Mouse (Mus musculus): ENCODE results near the gene Slc39a9. TPM values are rescaled to one million over a fixed set of nuclear protein-coding genes. Genes with fewer than 3 reads are reported as not detected.

The Slc39a9 gene
- polyA plus RNA-seq, 1 experiment, result 16.4 TPM

DNA sequence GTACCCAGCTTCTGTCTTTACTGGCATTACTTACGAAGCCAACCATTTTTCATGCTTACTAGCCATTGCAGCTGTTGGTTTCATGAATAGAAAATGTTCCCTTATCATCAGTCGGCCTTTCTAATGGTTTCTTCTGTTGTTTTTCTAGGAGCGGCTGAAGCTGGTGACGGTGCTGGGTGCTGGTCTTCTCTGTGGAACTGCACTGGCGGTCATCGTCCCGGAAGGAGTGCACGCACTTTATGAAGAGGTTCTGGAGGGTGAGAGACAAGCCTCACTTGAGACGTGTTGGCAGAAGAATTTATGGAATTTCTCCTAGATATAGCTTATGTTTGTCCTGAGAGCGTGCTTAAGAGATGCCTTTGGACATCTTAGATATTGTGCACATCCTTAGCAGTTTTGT, 18.6 kb downstream of the Slc39a9 start:
- no peaks in the 10 kb centered on the region for H3K27me3 ChIP-seq (ENCODE audit: control insufficient read depth, insufficient read depth, low read length, poor library complexity, severe bottlenecking)
- TF ChIP-seq POLR2A (IDR thresholded peaks at IDR 0.05; ENCODE audit: insufficient read depth, low read length) (no peak), EP300 (IDR thresholded peaks at IDR 0.05; ENCODE audit: insufficient read depth, low read depth, low read length) (no peak), CTCF (IDR thresholded peaks at IDR 0.05; ENCODE audit: low read depth, low read length) (no peak)
- no peaks in the 10 kb centered on the region for H3K9me3 ChIP-seq (replicated peaks; ENCODE audit: control insufficient read depth, insufficient read depth, low read length, poor library complexity, severe bottlenecking)
- H3K4me3 ChIP-seq (ENCODE audit: low read depth, low read length), result no peak overlapping the region
- no peak overlapping the region for H3K27ac ChIP-seq (ENCODE audit: insufficient read depth, low read length)
- no peaks in the 10 kb centered on the region for H3K4me1 ChIP-seq (ENCODE audit: control insufficient read depth, insufficient read depth, low read length)
- H3K9ac ChIP-seq (ENCODE audit: low read depth, poor library complexity, severe bottlenecking), result no peak overlapping the region
- H3K36me3 ChIP-seq (ENCODE audit: control insufficient read depth, insufficient read depth, low read length, poor library complexity, severe bottlenecking), result no peaks in the 10 kb centered on the region; the same call in 1 of the 2 replicates

DNA sequence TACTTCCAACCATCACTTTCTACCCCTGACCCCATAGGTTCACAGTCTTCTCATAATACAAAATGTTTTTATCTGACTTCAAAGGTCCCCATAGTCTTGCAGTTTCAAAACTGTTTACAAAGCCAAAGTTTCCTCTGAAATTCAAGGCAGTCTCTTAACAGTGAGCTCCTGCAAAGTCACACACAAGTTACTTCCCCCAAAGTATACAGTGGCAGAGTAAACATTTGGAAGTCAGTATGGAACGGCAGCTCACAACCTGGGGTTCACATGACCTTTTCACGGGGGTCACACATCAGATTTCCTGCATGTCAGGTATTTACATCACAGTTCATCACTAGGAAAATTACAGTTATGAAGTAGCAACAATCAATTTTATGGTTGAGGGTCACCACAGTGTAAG, 20.3 kb downstream of the Slc39a9 start:
- Histone ChIP-seq H3K27me3 (ENCODE audit: control insufficient read depth, insufficient read depth, low read length, poor library complexity, severe bottlenecking) (no peaks in the 10 kb centered on the region), H3K9me3 (replicated peaks; ENCODE audit: control insufficient read depth, insufficient read depth, low read length, poor library complexity, severe bottlenecking) (no peaks in the 10 kb centered on the region), H3K9ac (ENCODE audit: low read depth, poor library complexity, severe bottlenecking) (no peak overlapping the region), H3K4me3 (ENCODE audit: low read depth, low read length) (no peak overlapping the region), H3K36me3 (ENCODE audit: control insufficient read depth, insufficient read depth, low read length, poor library complexity, severe bottlenecking) (no peaks in the 10 kb centered on the region; the same call in 1 of the 2 replicates), H3K27ac (ENCODE audit: insufficient read depth, low read length) (no peak overlapping the region), H3K4me1 (ENCODE audit: control insufficient read depth, insufficient read depth, low read length) (no peaks in the 10 kb centered on the region)
- no peak for TF ChIP-seq POLR2A (IDR thresholded peaks at IDR 0.05; ENCODE audit: insufficient read depth, low read length)
- TF ChIP-seq EP300 (IDR thresholded peaks at IDR 0.05; ENCODE audit: insufficient read depth, low read depth, low read length), result no peak
- TF ChIP-seq CTCF (IDR thresholded peaks at IDR 0.05; ENCODE audit: low read depth, low read length), result no peak

DNA sequence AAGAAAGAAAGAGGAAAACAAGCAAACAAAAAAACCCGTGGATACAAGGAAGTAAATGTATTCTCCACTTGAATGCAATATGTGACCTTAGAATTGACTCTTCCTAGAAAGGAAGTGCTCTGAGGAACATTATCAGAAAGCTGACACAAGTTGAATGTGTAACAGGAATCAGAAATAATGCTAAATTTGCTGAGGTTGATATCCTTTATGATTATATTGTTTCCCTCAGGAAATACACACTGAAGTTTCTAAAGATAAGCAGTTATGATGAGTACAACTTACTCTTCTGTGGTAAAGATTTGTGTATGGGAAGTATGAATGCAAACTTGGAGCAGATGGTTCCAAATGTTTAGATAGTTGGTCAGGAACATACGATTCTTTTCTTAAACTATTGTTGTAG, 24.7 kb downstream of the Slc39a9 start:
- no peak overlapping the region for H3K27ac ChIP-seq (ENCODE audit: insufficient read depth, low read length)
- no peak for TF ChIP-seq POLR2A (IDR thresholded peaks at IDR 0.05; ENCODE audit: insufficient read depth, low read length)
- no peak for TF ChIP-seq CTCF (IDR thresholded peaks at IDR 0.05; ENCODE audit: low read depth, low read length)
- TF ChIP-seq EP300 (IDR thresholded peaks at IDR 0.05; ENCODE audit: insufficient read depth, low read depth, low read length), result no peak
- H3K9me3 ChIP-seq (replicated peaks; ENCODE audit: control insufficient read depth, insufficient read depth, low read length, poor library complexity, severe bottlenecking), result no peaks in the 10 kb centered on the region
- H3K27me3 ChIP-seq (ENCODE audit: control insufficient read depth, insufficient read depth, low read length, poor library complexity, severe bottlenecking), result no peaks in the 10 kb centered on the region
- no peak overlapping the region for H3K4me3 ChIP-seq (ENCODE audit: low read depth, low read length)
- no peaks in the 10 kb centered on the region; the same call in 1 of the 2 replicates for H3K36me3 ChIP-seq (ENCODE audit: control insufficient read depth, insufficient read depth, low read length, poor library complexity, severe bottlenecking)
- no peak overlapping the region for H3K9ac ChIP-seq (ENCODE audit: low read depth, poor library complexity, severe bottlenecking)
- no peaks in the 10 kb centered on the region for H3K4me1 ChIP-seq (ENCODE audit: control insufficient read depth, insufficient read depth, low read length)

- H3K27ac ChIP-seq (ENCODE audit: insufficient read depth, low read length), result no peak overlapping the region
- H3K9ac ChIP-seq (ENCODE audit: low read depth, poor library complexity, severe bottlenecking), result no peak overlapping the region
- H3K4me3 ChIP-seq (ENCODE audit: low read depth, low read length), result no peak overlapping the region
- H3K9me3 ChIP-seq (replicated peaks; ENCODE audit: control insufficient read depth, insufficient read depth, low read length, poor library complexity, severe bottlenecking), result no peaks in the 10 kb centered on the region
- peaks cover 4% of the 10 kb centered on the region; the same call in 1 of the 2 replicates for H3K36me3 ChIP-seq (ENCODE audit: control insufficient read depth, insufficient read depth, low read length, poor library complexity, severe bottlenecking)
- TF ChIP-seq POLR2A (IDR thresholded peaks at IDR 0.05; ENCODE audit: insufficient read depth, low read length), result no peak
- no peak for TF ChIP-seq EP300 (IDR thresholded peaks at IDR 0.05; ENCODE audit: insufficient read depth, low read depth, low read length)
- TF ChIP-seq CTCF (IDR thresholded peaks at IDR 0.05; ENCODE audit: low read depth, low read length), result peak; percentile 69
- no peaks in the 10 kb centered on the region for H3K27me3 ChIP-seq (ENCODE audit: control insufficient read depth, insufficient read depth, low read length, poor library complexity, severe bottlenecking)
- no peaks in the 10 kb centered on the region for H3K4me1 ChIP-seq (ENCODE audit: control insufficient read depth, insufficient read depth, low read length)
These were observed 29.5 kb downstream of the Slc39a9 start for GRCm38 (mm10) chr12:80673170-80673569.

DNA sequence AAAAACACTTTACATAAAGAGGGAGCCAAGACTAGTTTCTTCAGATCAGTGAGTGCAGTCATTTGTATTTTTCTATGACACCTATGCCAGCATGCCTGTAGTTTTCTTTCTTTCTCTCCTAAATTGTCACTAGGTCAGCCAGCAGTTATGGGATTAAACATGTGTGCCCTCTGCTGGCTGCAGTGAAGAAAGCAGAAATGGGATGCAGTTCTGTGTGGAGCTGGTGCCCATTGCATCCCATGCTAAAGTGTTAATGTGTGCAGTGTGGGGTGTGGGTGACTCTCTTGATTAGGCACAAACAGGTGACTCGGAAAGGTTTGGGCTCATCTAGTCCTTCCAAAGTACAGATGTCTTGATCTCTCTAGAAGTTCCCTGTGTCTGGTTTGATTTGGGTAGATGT, 37.7 kb downstream of the Slc39a9 start:
- TF ChIP-seq CTCF (IDR thresholded peaks at IDR 0.05; ENCODE audit: low read depth, low read length) (peak; percentile 53), EP300 (IDR thresholded peaks at IDR 0.05; ENCODE audit: insufficient read depth, low read depth, low read length) (no peak), POLR2A (IDR thresholded peaks at IDR 0.05; ENCODE audit: insufficient read depth, low read length) (no peak)
- Histone ChIP-seq H3K9ac (ENCODE audit: low read depth, poor library complexity, severe bottlenecking) (no peak overlapping the region), H3K36me3 (ENCODE audit: control insufficient read depth, insufficient read depth, low read length, poor library complexity, severe bottlenecking) (no peaks in the 10 kb centered on the region), H3K9me3 (replicated peaks; ENCODE audit: control insufficient read depth, insufficient read depth, low read length, poor library complexity, severe bottlenecking) (no peaks in the 10 kb centered on the region), H3K4me3 (ENCODE audit: low read depth, low read length) (no peak overlapping the region), H3K27ac (ENCODE audit: insufficient read depth, low read length) (no peak overlapping the region), H3K4me1 (ENCODE audit: control insufficient read depth, insufficient read depth, low read length) (no peaks in the 10 kb centered on the region), H3K27me3 (ENCODE audit: control insufficient read depth, insufficient read depth, low read length, poor library complexity, severe bottlenecking) (no peaks in the 10 kb centered on the region)

- H3K4me1 ChIP-seq (ENCODE audit: control insufficient read depth, insufficient read depth, low read length), result no peaks in the 10 kb centered on the region
- TF ChIP-seq POLR2A (IDR thresholded peaks at IDR 0.05; ENCODE audit: insufficient read depth, low read length) (no peak), CTCF (IDR thresholded peaks at IDR 0.05; ENCODE audit: low read depth, low read length) (no peak), EP300 (IDR thresholded peaks at IDR 0.05; ENCODE audit: insufficient read depth, low read depth, low read length) (no peak)
- no peaks in the 10 kb centered on the region for H3K9me3 ChIP-seq (replicated peaks; ENCODE audit: control insufficient read depth, insufficient read depth, low read length, poor library complexity, severe bottlenecking)
- H3K27me3 ChIP-seq (ENCODE audit: control insufficient read depth, insufficient read depth, low read length, poor library complexity, severe bottlenecking), result no peaks in the 10 kb centered on the region
- no peak overlapping the region for H3K9ac ChIP-seq (ENCODE audit: low read depth, poor library complexity, severe bottlenecking)
- H3K4me3 ChIP-seq (ENCODE audit: low read depth, low read length), result no peak overlapping the region
- no peaks in the 10 kb centered on the region for H3K36me3 ChIP-seq (ENCODE audit: control insufficient read depth, insufficient read depth, low read length, poor library complexity, severe bottlenecking)
- no peak overlapping the region for H3K27ac ChIP-seq (ENCODE audit: insufficient read depth, low read length)
These were observed 39.9 kb downstream of the Slc39a9 start for GRCm38 (mm10) chr12:80683554-80683953.
